Mouse (Mus musculus) heart, embryonic 14.5 days (tissue): Measurements from ENCODE around the gene Bptf. TPM values are rescaled to one million over a fixed set of nuclear protein-coding genes. Genes with fewer than 3 reads are reported as not detected.
A peak's percentile ranks its signal among the peaks of the same experiment; 100 is the strongest.

Experiments used
- ATAC-seq: fragments of 200-750 bp; cut with Nextera tagmentation; 2 replicates; pipeline ENCODE4 v1.8.0; 2017; ENCODE audit warnings: low read depth, moderate TSS enrichment; ENCODE audit not compliant: insufficient number of reproducible peaks, insufficient read depth, low FRiP score
- H3K27ac ChIP-seq, 2 experiments: fragments of 200-500 bp in 1 of 2; fragments of 300-500 bp in 1 of 2; sonication (generic) in 1 of 2; replicated peaks in 1 of 2; 2 replicates each; pipeline ENCODE4 v1.5.1; 2012 to 2014; ENCODE audit warnings: low read depth in 2 of 2, low read length in 2 of 2, control low read depth in 1 of 2, mild to moderate bottlenecking in 1 of 2, mixed read lengths in 1 of 2; ENCODE audit not compliant: control insufficient read depth in 1 of 2, insufficient read depth in 1 of 2
- H3K27me3 ChIP-seq: fragments of 300-500 bp; sonication (generic); 2 replicates; pipeline ENCODE4 v1.6.1; 2014; ENCODE audit warnings: mild to moderate bottlenecking, low read length, control low read depth; ENCODE audit not compliant: control insufficient read depth, insufficient read depth
- H3K36me3 ChIP-seq: fragments of 300-500 bp; sonication (generic); 2 replicates; pipeline ENCODE4 v1.6.1; 2014; ENCODE audit warnings: mild to moderate bottlenecking, control low read depth, low read length, mixed read lengths; ENCODE audit not compliant: control insufficient read depth, insufficient read depth
- H3K4me1 ChIP-seq, 2 experiments: fragments of 200-500 bp in 1 of 2; fragments of 300-500 bp in 1 of 2; sonication (generic) in 1 of 2; 2 replicates each; pipeline ENCODE4 v1.6.1; 2012 to 2014; ENCODE audit warnings: low read length in 2 of 2, control low read depth in 1 of 2, mixed read lengths in 1 of 2; ENCODE audit not compliant: control insufficient read depth in 2 of 2, insufficient read depth in 2 of 2
- H3K4me2 ChIP-seq: fragments of 300-500 bp; sonication (generic); 2 replicates; pipeline ENCODE4 v1.6.1; 2014; ENCODE audit warnings: mild to moderate bottlenecking, low read length
- H3K4me3 ChIP-seq, 2 experiments: fragments of 200-500 bp in 1 of 2; fragments of 300-500 bp in 1 of 2; sonication (generic) in 1 of 2; 2 replicates each; pipeline ENCODE4 v1.5.1; 2012 to 2014; ENCODE audit warnings: low read length in 2 of 2, mild to moderate bottlenecking in 2 of 2, control low read depth in 1 of 2, low read depth in 1 of 2, moderate library complexity in 1 of 2; ENCODE audit not compliant: control insufficient read depth in 1 of 2, insufficient read depth in 1 of 2
- H3K9ac ChIP-seq: fragments of 300-500 bp; sonication (generic); 2 replicates; pipeline ENCODE4 v1.6.1; 2014; ENCODE audit warnings: mild to moderate bottlenecking, low read length
- H3K9me3 ChIP-seq: fragments of 300-500 bp; sonication (generic); 2 replicates; pipeline ENCODE4 v1.6.1; 2016; ENCODE audit warnings: low read length, control low read depth; ENCODE audit not compliant: control insufficient read depth
- WGBS: fragments of 180-500 bp; shearing (Covaris S2); extraction: QIAGEN DNeasy Blood & Tissue Kit; methylation state at CpG from one replicate; pipeline ENCODE4 v1.1.7; 2014; 5-methylcytosine and 5-hydroxymethylcytosine counted together
- polyA plus RNA-seq: library from polyadenylated mRNA; unstranded; fragments of >200 nt; fragmentation: Nextera tagmentation; extraction: Ambion mirVana; gene quantifications from 2 replicates; pipeline ENCODE4 v1.2.1, GENCODE M21; 2014

Gene Bptf
- polyA plus RNA-seq, 1 experiment from 2014 or later = 31.3 TPM

- 84% methylated on average over 10 of the region's 10 CpGs for WGBS
- no peak for ATAC-seq
Observed at GRCm38 (mm10) chr11:107034085-107034810, 97.7 kb downstream of the Bptf start.

DNA sequence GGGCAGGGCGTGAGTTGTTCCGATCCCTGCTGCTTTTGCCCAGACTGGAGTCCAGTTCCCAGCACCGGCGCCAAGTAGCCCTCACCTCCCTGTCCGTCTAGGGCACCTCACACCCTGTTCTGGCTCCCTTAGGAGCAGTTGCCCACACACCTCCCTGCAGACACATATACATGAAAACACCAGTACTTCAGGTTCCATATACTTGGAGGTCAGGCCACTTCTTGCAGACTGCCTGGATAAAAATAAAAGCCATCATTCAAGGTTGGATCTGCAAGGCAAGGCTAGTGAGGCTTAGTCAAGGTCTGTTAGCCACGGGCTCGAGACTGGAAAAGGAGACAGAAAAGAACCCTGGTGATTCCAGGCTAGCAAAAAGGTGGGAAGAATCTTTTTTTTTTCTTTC, 100.3 kb downstream of the Bptf start:
- no peak for ATAC-seq
- Histone ChIP-seq H3K27ac (no peak overlapping the region), H3K27me3 (no peaks in the 10 kb centered on the region), H3K4me3 (no peak overlapping the region), H3K9ac (no peak overlapping the region), H3K4me1 (peaks cover 7 to 8% of the 10 kb centered on the region in 2 experiments), H3K9me3 (no peaks in the 10 kb centered on the region), H3K36me3 (peaks cover 22% of the 10 kb centered on the region), H3K4me2 (no peak overlapping the region)
- 47% methylated on average over 7 of the region's 7 CpGs for WGBS

More at GRCm38 (mm10) chr11:107034085-107034810, 97.7 kb downstream of the Bptf start:
- Histone ChIP-seq H3K4me1 (peaks cover 0 to 3% of the 10 kb centered on the region in 2 experiments; a peak in 1 of 4 replicates), H3K4me2 (no peak overlapping the region), H3K9me3 (no peaks in the 10 kb centered on the region), H3K27me3 (no peaks in the 10 kb centered on the region), H3K27ac (no peak overlapping the region), H3K9ac (no peak overlapping the region), H3K36me3 (peaks cover 47% of the 10 kb centered on the region), H3K4me3 (no peak overlapping the region)

DNA sequence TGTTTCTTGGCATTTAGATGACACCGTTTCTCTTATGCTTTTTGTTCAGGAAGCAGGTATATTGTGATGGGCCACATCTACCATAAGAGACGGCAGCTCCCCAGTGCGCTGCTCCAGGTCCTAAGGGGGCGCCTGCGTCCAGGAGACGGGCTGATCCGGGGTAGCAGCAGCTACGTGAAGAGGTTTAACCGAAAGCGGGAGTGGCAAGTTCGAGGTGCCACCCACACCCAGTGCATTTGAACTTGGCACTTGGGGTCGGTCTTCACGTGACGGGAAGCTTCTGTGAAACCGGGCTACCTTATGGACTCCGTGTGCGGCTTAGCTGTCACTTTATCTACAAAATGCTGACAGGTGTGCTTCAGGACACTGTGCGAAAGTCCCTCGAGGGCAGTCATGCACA, 102.4 kb downstream of the Bptf start:
- H3K9me3 ChIP-seq = no peaks in the 10 kb centered on the region
- H3K9ac ChIP-seq = no peak overlapping the region
- ATAC-seq = no peak
- no peak overlapping the region for H3K4me2 ChIP-seq
- peaks cover 3% of the 10 kb centered on the region; the same call in 1 of the 2 replicates for H3K27me3 ChIP-seq
- no peak overlapping the region for H3K27ac ChIP-seq
- WGBS = 45% methylated on average over 19 of the region's 19 CpGs
- no peak overlapping the region for H3K4me3 ChIP-seq
- peaks cover 4% of the 10 kb centered on the region for H3K36me3 ChIP-seq
- peaks cover 16 to 19% of the 10 kb centered on the region in 2 experiments for H3K4me1 ChIP-seq

DNA sequence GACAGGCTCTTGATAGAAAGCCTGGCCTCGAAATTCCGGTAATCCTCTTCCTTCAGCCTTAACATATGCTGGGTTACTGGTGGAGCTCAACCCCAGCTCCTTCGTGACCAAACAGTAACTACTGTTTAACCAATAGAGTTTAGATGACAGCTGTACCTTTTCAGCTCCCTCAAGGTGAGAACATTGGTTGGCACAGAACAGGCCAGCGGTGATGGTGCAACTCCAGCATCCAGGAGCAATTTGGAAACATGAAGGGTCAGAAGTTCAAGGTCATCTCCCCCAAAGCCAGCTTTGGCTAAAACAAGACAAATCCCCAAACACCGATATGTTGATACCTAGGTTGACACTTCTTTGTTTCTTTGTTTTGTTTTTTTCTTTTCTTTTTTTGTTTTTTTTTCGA, 103.2 kb downstream of the Bptf start:
- peak overlapping the region; percentile 54 to 67 for H3K4me3 ChIP-seq
- H3K9ac ChIP-seq = peak overlapping the region; percentile 76
- H3K27ac ChIP-seq = peak overlapping the region in 1 of 2 experiments; percentile 74; a peak in 2 of 4 replicates
- 67% methylated on average over 6 of the region's 6 CpGs for WGBS
- no peaks in the 10 kb centered on the region for H3K9me3 ChIP-seq
- no peaks in the 10 kb centered on the region; the same call in 1 of the 2 replicates for H3K36me3 ChIP-seq
- H3K4me1 ChIP-seq = peaks cover 16 to 19% of the 10 kb centered on the region in 2 experiments
- H3K27me3 ChIP-seq = peaks cover 5% of the 10 kb centered on the region; the same call in 1 of the 2 replicates
- H3K4me2 ChIP-seq = peak overlapping the region; percentile 99
- ATAC-seq = no peak

DNA sequence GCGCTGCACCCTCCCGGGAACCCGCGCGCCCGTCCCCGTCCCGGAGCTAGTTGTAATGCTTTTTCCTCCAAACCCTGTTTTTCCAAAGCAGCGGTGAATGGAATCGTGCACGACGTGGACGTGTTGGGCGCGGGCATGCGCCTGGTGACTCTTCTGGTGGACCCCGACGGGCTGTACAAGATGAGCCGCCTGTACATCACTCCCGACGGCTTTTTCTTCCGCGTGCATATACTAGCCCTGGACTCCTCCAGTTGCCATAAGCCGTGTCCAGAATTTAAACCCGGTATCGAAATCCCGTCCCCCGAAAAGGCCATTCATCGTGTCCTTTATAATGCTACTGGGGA, 103.7 kb downstream of the Bptf start:
- 4% methylated on average over 29 of the region's 29 CpGs for WGBS
- H3K27me3 ChIP-seq = peaks cover 5% of the 10 kb centered on the region; the same call in 1 of the 2 replicates
- H3K27ac ChIP-seq = peak overlapping the region in 1 of 2 experiments; percentile 74
- peaks cover 16 to 19% of the 10 kb centered on the region in 2 experiments for H3K4me1 ChIP-seq
- no peaks in the 10 kb centered on the region for H3K9me3 ChIP-seq
- peak overlapping the region; percentile 54 to 67 for H3K4me3 ChIP-seq
- H3K36me3 ChIP-seq = no peaks in the 10 kb centered on the region; the same call in 1 of the 2 replicates
- peak; percentile 28; the same call in 1 of the 2 replicates for ATAC-seq
- H3K4me2 ChIP-seq = peak overlapping the region; percentile 99
- peak overlapping the region; percentile 76 for H3K9ac ChIP-seq

DNA sequence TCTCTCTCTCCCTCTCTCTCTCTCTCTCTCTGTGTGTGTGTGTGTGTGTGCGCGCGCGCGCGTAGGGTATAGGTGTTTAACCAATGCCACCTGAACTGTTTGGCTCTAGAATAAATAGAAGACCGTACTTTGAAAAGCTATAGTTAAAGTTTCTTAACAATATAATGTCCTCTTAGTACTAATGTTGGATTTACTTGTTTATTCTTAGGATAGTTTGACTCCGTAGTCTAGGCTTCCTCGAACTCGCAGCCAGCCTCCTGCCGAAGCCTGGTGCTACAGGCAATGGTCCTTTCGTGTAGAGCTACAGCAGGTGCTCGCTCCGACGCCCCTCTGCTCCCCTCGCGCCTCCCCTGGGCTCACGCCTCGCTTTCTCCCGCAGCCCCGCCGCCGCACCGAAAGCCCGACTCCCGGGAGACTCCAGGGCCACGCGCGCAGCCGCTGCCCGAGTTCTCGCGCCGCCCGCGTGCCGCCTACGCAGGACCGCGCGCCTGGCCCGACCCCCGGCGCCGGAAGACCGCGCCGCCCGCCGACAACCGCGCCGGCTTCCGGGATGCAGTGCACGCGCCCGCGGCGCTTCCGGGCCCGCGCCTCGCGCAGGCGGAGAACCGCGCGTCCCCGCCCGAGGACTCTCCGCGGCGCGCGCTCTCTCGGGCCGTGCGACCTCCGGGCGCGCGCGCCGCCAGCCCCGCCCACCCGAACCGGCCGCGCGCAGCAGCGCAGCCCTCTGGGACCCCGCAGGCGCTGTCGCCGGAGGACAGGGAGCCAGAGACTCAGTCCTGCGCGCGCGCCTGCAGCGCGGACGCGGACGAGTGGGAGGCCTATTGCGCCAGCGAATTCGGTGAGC, 104.3 kb downstream of the Bptf start:
- peak overlapping the region; percentile 44 to 74 for H3K27ac ChIP-seq
- WGBS = 1% methylated on average over 92 of the region's 107 CpGs
- peak; percentile 85 for ATAC-seq
- peak overlapping the region; percentile 76 for H3K9ac ChIP-seq
- H3K9me3 ChIP-seq = no peaks in the 10 kb centered on the region
- H3K4me1 ChIP-seq = peaks cover 16 to 19% of the 10 kb centered on the region in 2 experiments
- peaks cover 5% of the 10 kb centered on the region; the same call in 1 of the 2 replicates for H3K27me3 ChIP-seq
- peak overlapping the region; percentile 54 to 67 for H3K4me3 ChIP-seq
- no peaks in the 10 kb centered on the region; the same call in 1 of the 2 replicates for H3K36me3 ChIP-seq
- H3K4me2 ChIP-seq = peak overlapping the region; percentile 99

- no peak overlapping the region for H3K27ac ChIP-seq
- no peaks in the 10 kb centered on the region for H3K36me3 ChIP-seq
- H3K9me3 ChIP-seq = no peaks in the 10 kb centered on the region
- peaks cover 5% of the 10 kb centered on the region; the same call in 1 of the 2 replicates for H3K27me3 ChIP-seq
- H3K9ac ChIP-seq = no peak overlapping the region
- WGBS = 10% methylated on average over 12 of the region's 12 CpGs
- H3K4me2 ChIP-seq = peak overlapping the region; percentile 99
- no peak for ATAC-seq
- peaks cover 16 to 19% of the 10 kb centered on the region in 2 experiments for H3K4me1 ChIP-seq
- peak overlapping the region; percentile 54 to 67; a peak in 3 of 4 replicates for H3K4me3 ChIP-seq
Observed at GRCm38 (mm10) chr11:107026554-107027430, 105.1 kb downstream of the Bptf start.
